Mouse (Mus musculus): ENCODE data around the gene Gm10198.

Gm10198 gene

GRCm38 (mm10) chr13:111592485-111592884, at the start of gene Gm10198:
TSS of gene Gm10198 (plus strand) at chr13:111592785.
- DNase-seq: no peak

- DNase-seq: no peak
Observed at GRCm38 (mm10) chr13:111545286-111545685, 47.3 kb upstream of the Gm10198 start.

- DNase-seq: no peak
Observed at GRCm38 (mm10) chr13:111552769-111553168, 39.8 kb upstream of the Gm10198 start.

- no peak for DNase-seq
Observed at GRCm38 (mm10) chr13:111553182-111553581, 39.4 kb upstream of the Gm10198 start.

GRCm38 (mm10) chr13:111553941-111554340, 38.6 kb upstream of the Gm10198 start:
- DNase-seq: no peak

DNA sequence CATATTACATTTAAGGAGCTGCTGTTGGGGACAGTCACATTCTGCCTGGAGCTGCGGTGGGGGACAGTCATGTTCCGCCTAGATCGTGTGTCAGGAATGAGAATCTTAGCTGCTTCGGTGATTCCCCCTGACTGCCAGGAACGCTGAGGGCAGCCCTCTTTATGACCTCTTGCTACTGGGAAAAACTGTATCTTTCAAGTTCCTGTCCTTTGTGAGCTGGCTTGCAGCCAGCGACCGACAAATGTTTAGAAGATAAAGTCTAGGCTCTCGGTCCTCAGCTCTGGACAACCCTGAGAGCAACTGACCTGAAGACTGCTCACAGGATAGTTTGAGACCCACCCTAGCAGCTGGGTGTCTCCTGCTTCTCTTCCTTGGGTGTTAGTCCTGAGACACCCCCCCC, 37.3 kb upstream of the Gm10198 start:
- DNase-seq: no peak

GRCm38 (mm10) chr13:111556375-111556774, 36.2 kb upstream of the Gm10198 start:
- no peak for DNase-seq

- no peak for DNase-seq
Observed at GRCm38 (mm10) chr13:111560152-111560551, 32.4 kb upstream of the Gm10198 start.

GRCm38 (mm10) chr13:111562595-111562994, 30.0 kb upstream of the Gm10198 start:
- no peak for DNase-seq

GRCm38 (mm10) chr13:111574196-111574595, 18.4 kb upstream of the Gm10198 start:
- DNase-seq: no peak

GRCm38 (mm10) chr13:111577177-111577576, 15.4 kb upstream of the Gm10198 start:
- DNase-seq: no peak

- DNase-seq: no peak
Observed at GRCm38 (mm10) chr13:111580054-111580453, 12.5 kb upstream of the Gm10198 start.

DNA sequence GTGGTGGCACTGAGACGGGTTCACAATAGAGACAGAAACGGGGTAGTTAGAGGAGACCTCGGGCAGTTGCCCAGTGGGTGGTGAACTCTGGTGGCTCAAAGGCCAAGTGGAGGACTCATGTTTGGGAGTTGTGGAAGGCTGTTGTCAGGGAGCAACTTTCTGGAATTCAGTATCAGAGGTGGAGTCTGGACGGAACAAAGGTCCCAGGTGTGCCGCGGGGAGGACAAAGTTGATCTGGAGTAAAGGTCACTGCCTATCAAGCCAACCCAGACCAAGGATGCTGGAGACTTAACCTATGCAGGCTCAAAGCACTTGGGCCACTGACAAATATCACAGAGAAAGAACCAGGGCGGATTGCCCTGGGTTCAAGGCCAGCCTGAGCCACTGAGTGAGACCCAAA, 5.5 kb downstream of the Gm10198 start:
- DNase-seq: no peak

GRCm38 (mm10) chr13:111601383-111601782, 8.8 kb downstream of the Gm10198 start:
- DNase-seq: no peak

GRCm38 (mm10) chr13:111604826-111605225, 12.2 kb downstream of the Gm10198 start:
- no peak for DNase-seq

DNA sequence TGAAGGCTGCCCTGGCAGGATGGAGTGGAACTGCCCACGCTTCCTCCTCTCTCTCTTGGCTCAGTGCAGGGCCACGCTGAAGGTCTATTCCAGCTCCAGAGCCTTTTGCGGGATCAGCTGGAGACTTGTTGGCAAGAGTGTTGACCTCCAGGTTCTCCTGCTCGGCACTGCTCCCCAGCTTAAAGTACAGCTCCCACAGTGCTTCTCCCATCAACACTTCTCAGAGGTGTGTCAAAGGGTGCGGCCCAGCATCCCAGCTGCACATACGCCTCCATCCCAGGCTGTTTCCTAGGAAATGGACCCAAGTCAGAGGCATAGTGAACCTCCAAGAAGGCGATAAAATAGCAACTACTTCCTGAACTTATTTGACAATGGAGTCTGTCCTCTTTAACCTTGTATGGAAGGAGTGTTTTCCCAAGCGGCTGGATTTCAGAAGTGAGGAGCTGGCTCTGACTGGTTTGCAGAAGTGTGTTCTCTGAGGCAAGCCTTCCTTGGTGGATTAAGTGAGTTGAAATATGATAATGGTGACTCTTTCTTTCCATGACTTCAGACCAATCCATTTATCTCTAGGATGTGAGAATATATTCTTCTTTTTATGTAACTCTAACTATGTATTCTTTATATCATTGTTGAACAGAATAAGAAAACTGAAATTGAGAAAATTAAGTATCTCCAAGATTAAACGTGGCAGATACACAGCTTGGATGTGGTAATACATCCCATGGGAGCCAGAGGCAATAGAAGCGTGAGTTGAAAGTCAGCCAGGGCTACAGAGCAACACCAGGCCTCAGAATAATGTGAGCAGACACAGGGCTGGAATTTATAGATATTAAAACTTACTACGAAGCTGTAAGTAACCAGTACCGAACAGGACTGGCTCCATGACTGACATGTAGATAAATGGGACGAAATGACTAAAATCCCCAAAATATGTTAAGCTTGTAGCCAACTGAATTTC, 23.9 kb downstream of the Gm10198 start:
- no peak for DNase-seq

DNA sequence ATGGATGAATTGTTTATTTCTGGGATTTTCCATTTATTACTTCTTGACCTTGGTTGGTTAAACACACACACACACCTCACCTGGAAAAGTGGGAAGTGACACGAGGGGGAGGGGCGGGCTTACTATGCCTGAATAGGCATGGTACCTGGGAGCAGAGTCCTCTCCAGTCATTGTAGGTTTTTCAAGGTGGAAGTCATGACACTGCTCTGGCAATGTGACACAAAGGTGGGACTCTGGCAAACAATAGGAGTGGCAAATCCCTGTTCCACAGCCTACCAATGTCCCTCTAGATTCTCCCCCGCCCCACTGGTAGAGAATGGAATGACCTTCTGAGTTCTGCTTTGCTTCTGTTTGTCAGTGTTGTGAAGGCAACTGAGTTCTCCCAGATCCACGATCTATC, 27.8 kb downstream of the Gm10198 start:
- no peak for DNase-seq

GRCm38 (mm10) chr13:111622425-111622824, 29.8 kb downstream of the Gm10198 start:
- DNase-seq: no peak

GRCm38 (mm10) chr13:111623112-111623511, 30.5 kb downstream of the Gm10198 start:
- DNase-seq: no peak

DNA sequence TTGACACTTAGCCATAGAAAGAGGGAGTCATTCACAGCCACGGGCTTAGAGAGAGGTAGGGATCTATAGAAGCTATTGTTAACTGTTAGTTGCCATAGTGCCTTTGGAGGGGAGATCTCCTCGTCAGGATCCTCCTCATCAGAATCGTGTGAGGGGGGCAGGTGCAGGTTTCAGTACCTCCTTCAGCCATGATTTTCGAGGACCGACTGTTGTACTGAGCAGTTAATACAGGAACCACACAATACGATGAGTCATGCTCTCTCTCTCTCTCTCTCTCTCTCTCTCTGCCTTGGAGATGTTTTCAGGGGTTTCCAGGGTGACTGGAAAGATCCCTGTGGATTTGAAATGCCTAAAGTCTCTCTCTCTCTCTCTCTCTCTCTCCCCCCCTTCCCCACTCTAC, 31.5 kb downstream of the Gm10198 start:
- DNase-seq: no peak

- no peak for DNase-seq
Observed at GRCm38 (mm10) chr13:111634163-111635160, 41.9 kb downstream of the Gm10198 start.

DNA sequence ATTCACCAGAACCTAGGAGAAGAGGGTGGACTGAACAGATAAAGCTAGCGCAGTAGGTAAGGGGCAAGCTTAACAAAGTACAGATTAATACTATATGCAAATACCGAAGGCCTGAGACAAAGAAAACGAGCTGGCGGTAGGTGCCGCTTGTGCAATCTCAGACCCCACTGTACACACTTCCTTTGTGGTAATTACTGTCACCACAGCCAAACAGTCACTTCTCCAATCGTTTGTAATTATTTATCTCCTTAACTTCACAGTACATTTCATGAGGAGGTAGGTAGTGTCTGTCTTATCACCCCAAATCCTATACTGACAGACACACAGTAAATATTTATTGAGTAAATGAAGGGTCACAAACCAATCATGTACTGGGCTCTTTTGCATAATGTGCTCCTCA, 47.7 kb downstream of the Gm10198 start:
- DNase-seq: no peak
